Mouse (Mus musculus) cortical plate, adult 2 months (tissue): ENCODE data around the gene Gm17606.

Experiments used
- CTCF ChIP-seq: fragments of 200-500 bp; IDR thresholded peaks from 2 replicates; pipeline ENCODE4 v1.5.1; 2011; ENCODE audit warnings: mild to moderate bottlenecking, control low read depth, low read length; ENCODE audit not compliant: insufficient read depth; ENCODE audit errors: extremely low read depth
- POLR2A ChIP-seq: fragments of 200-500 bp; IDR thresholded peaks from 2 replicates; pipeline ENCODE4 v1.6.1; 2011; ENCODE audit warnings: mild to moderate bottlenecking, low read length, control low read depth; ENCODE audit not compliant: insufficient read depth; ENCODE audit errors: extremely low read depth

- TF ChIP-seq CTCF = no peak
- TF ChIP-seq POLR2A = no peak
Observed at GRCm38 (mm10) chr14:54630583-54631239, 10.0 kb upstream of the Gm17606 start.
